Mouse (Mus musculus): Measurements from ENCODE around the gene Abcb9.
"Not testable (repeated sequence)": the region's sequence is repeated elsewhere in the genome, so short reads cannot be mapped to it uniquely, and the experiment has no call there.

Gene Abcb9

GRCm38 (mm10) chr5:124059677-124060076 lies 35.9 kb downstream of the Abcb9 start:
- DNase-seq (ENCODE audit: extremely low read depth, low read depth), result peak; percentile 72

- no peak for DNase-seq (ENCODE audit: extremely low read depth, low read depth)
These were observed 36.8 kb downstream of the Abcb9 start for GRCm38 (mm10) chr5:124058749-124059148.

- DNase-seq (ENCODE audit: extremely low read depth, low read depth), result no peak
These were observed 38.6 kb downstream of the Abcb9 start for GRCm38 (mm10) chr5:124056956-124057355.

- DNase-seq (ENCODE audit: extremely low read depth, low read depth), result no peak
These were observed 39.4 kb downstream of the Abcb9 start for GRCm38 (mm10) chr5:124056219-124056618.

GRCm38 (mm10) chr5:124052641-124053040 lies 43.0 kb downstream of the Abcb9 start:
- DNase-seq (ENCODE audit: extremely low read depth, low read depth), result not testable (repeated sequence)

- peak; percentile 97 for DNase-seq (ENCODE audit: extremely low read depth, low read depth)
These were observed 43.6 kb downstream of the Abcb9 start for GRCm38 (mm10) chr5:124051899-124052491.

- peak; percentile 73 for DNase-seq (ENCODE audit: extremely low read depth, low read depth)
These were observed 45.2 kb downstream of the Abcb9 start for GRCm38 (mm10) chr5:124050095-124051050.

- no peak for DNase-seq (ENCODE audit: extremely low read depth, low read depth)
These were observed 46.2 kb downstream of the Abcb9 start for GRCm38 (mm10) chr5:124049249-124050045.

GRCm38 (mm10) chr5:124046741-124047401 lies 48.7 kb downstream of the Abcb9 start:
- DNase-seq (ENCODE audit: extremely low read depth, low read depth), result no peak

- no peak for DNase-seq (ENCODE audit: extremely low read depth, low read depth)
These were observed 50.1 kb downstream of the Abcb9 start for GRCm38 (mm10) chr5:124045453-124046010.

- no peak for DNase-seq (ENCODE audit: extremely low read depth, low read depth)
These were observed 51.6 kb downstream of the Abcb9 start for GRCm38 (mm10) chr5:124043999-124044398.

GRCm38 (mm10) chr5:124043212-124043978 lies 52.2 kb downstream of the Abcb9 start:
- no peak for DNase-seq (ENCODE audit: extremely low read depth, low read depth)

- DNase-seq (ENCODE audit: extremely low read depth, low read depth), result no peak
These were observed 54.5 kb downstream of the Abcb9 start for GRCm38 (mm10) chr5:124041097-124041496.

- no peak for DNase-seq (ENCODE audit: extremely low read depth, low read depth)
These were observed 56.0 kb downstream of the Abcb9 start for GRCm38 (mm10) chr5:124039602-124040001.

- DNase-seq (ENCODE audit: extremely low read depth, low read depth), result no peak
These were observed 58.8 kb downstream of the Abcb9 start for GRCm38 (mm10) chr5:124036836-124037235.

- no peak for DNase-seq (ENCODE audit: extremely low read depth, low read depth)
These were observed 59.3 kb downstream of the Abcb9 start for GRCm38 (mm10) chr5:124036341-124036740.

GRCm38 (mm10) chr5:124035806-124036205 lies 59.8 kb downstream of the Abcb9 start:
- DNase-seq (ENCODE audit: extremely low read depth, low read depth), result no peak

GRCm38 (mm10) chr5:124035406-124035805 lies 60.2 kb downstream of the Abcb9 start:
- no peak for DNase-seq (ENCODE audit: extremely low read depth, low read depth)

- DNase-seq (ENCODE audit: extremely low read depth, low read depth), result no peak
These were observed 61.1 kb downstream of the Abcb9 start for GRCm38 (mm10) chr5:124034471-124034870.

- no peak for DNase-seq (ENCODE audit: extremely low read depth, low read depth)
These were observed 63.5 kb downstream of the Abcb9 start, which contains the start of gene Vps37b for GRCm38 (mm10) chr5:124032001-124032508. TSS of gene Vps37b (minus strand) at chr5:124032270.
